Mouse (Mus musculus) CH12.LX (cell line): ENCODE data around the gene Zfp663. TPM values are rescaled to one million over a fixed set of nuclear protein-coding genes. Genes with fewer than 3 reads are reported as not detected.
A peak's percentile ranks its signal among the peaks of the same experiment; 100 is the strongest.

Experiments used
- DNase-seq: peaks from one replicate; pipeline ENCODE4 v3.0.0-alpha.2; 2013; ENCODE audit errors: extremely low read depth
- H3K27ac ChIP-seq: 2 replicates; pipeline ENCODE4 v1.5.1; 2012; ENCODE audit warnings: low read depth, mild to moderate bottlenecking, control low read depth, moderate library complexity; ENCODE audit not compliant: insufficient read depth
- H3K27me3 ChIP-seq: replicated peaks from 2 replicates; pipeline ENCODE3; 2012; ENCODE audit warnings: inconsistent platforms
- H3K36me3 ChIP-seq, 2 experiments: replicated peaks in 1 of 2; 2 replicates each; pipeline versions ENCODE3 to v1.6.1; 2012; ENCODE audit warnings: inconsistent platforms in 1 of 2, low read length in 1 of 2, mild to moderate bottlenecking in 1 of 2, mixed read lengths in 1 of 2, moderate library complexity in 1 of 2; ENCODE audit not compliant: control insufficient read depth in 1 of 2, insufficient read depth in 1 of 2
- H3K4me1 ChIP-seq, 2 experiments: 2 replicates each; pipeline ENCODE4 v1.6.1; 2012; ENCODE audit warnings: inconsistent platforms in 1 of 2, moderate library complexity in 1 of 2; ENCODE audit not compliant: insufficient read depth in 2 of 2, control insufficient read depth in 1 of 2
- H3K4me2 ChIP-seq: 2 replicates; pipeline ENCODE4 v1.6.1; 2012; ENCODE audit warnings: low read depth, mild to moderate bottlenecking, control low read depth; ENCODE audit not compliant: poor library complexity, insufficient read depth, severe bottlenecking
- H3K4me3 ChIP-seq, 3 experiments: fragments of 150-350 bp in 1 of 3; sonication (generic) in 1 of 3; replicated peaks in 1 of 3; 2 replicates each; pipeline versions ENCODE3 to v1.5.1; 2011 to 2012; ENCODE audit warnings: low read depth in 2 of 3, low read length in 2 of 3, mild to moderate bottlenecking in 2 of 3, moderate library complexity in 2 of 3, control low read depth in 1 of 3, improper control_type of control experiment in 1 of 3, inconsistent platforms in 1 of 3, mixed read lengths in 1 of 3; ENCODE audit not compliant: poor library complexity in 1 of 3
- H3K79me2 ChIP-seq: replicated peaks from 2 replicates; pipeline ENCODE4 v1.6.1; 2012; ENCODE audit warnings: mild to moderate bottlenecking, moderate library complexity; ENCODE audit not compliant: control insufficient read depth, poor library complexity, insufficient read depth, severe bottlenecking; ENCODE audit errors: extremely low read depth
- H3K9ac ChIP-seq: 2 replicates; pipeline ENCODE4 v1.6.1; 2012; ENCODE audit warnings: low read depth, mild to moderate bottlenecking, control low read depth, moderate library complexity; ENCODE audit not compliant: insufficient read depth
- H3K9me3 ChIP-seq: replicated peaks from 2 replicates; pipeline ENCODE3; 2012; ENCODE audit warnings: low read length, inconsistent platforms, mixed read lengths
- BHLHE40 ChIP-seq: IDR thresholded peaks from 2 replicates; pipeline ENCODE4 v1.6.1; 2011; ENCODE audit warnings: mild to moderate bottlenecking, low read depth, low read length, improper control_type of control experiment
- CTCF ChIP-seq, 2 experiments: IDR thresholded peaks in 1 of 2; conservative IDR thresholded peaks in 1 of 2; 2 replicates each; pipeline ENCODE4 v1.5.1; 2011 to 2012; ENCODE audit warnings: low read depth in 2 of 2, low read length in 2 of 2, improper control_type of control experiment in 1 of 2, inconsistent platforms in 1 of 2, mild to moderate bottlenecking in 1 of 2, moderate library complexity in 1 of 2
- E2F4 ChIP-seq: IDR thresholded peaks from 2 replicates; pipeline ENCODE4 v1.6.1; 2011; ENCODE audit warnings: low read depth, low read length, improper control_type of control experiment; ENCODE audit not compliant: insufficient replicate concordance
- GABPA ChIP-seq: IDR thresholded peaks from 2 replicates; pipeline ENCODE4 v1.6.1; 2012; ENCODE audit warnings: low read depth, low read length, improper control_type of control experiment, inconsistent platforms; ENCODE audit not compliant: insufficient replicate concordance
- MAX ChIP-seq: IDR thresholded peaks from 2 replicates; pipeline ENCODE4 v1.6.1; 2011; ENCODE audit warnings: low read length, improper control_type of control experiment
- RAD21 ChIP-seq: IDR thresholded peaks from 2 replicates; pipeline ENCODE4 v1.6.1; 2011; ENCODE audit warnings: low read depth, mild to moderate bottlenecking, low read length, improper control_type of control experiment, moderate library complexity
- SIN3A ChIP-seq: IDR thresholded peaks from 2 replicates; pipeline ENCODE4 v1.6.1; 2012; ENCODE audit warnings: low read length, improper control_type of control experiment, inconsistent platforms
- ZNF384 ChIP-seq: IDR thresholded peaks from 2 replicates; pipeline ENCODE4 v1.6.1; 2012; ENCODE audit warnings: low read depth, low read length, improper control_type of control experiment, inconsistent platforms
- dilution Hi-C: fragments of 300-500 bp; cut with MboI; formaldehyde crosslinking; loops from 2 replicates; pipeline ENCODE4 v1.14.3; 2020; ENCODE audit warnings: low sequenced_read_pairs; ENCODE audit not compliant: extremely low pct_unique_long_range_greater_than_20kb, extremely low pct_ligation_motif_present
- in situ Hi-C: fragments of 300-500 bp; cut with MboI; formaldehyde crosslinking; loops from 3 replicates; pipeline ENCODE4 v1.14.3; 2019; ENCODE audit warnings: low sequenced_read_pairs, low pct_ligation_motif_present, low pct_unique_long_range_greater_than_20kb, mixed read lengths
- polyA plus RNA-seq: library from polyadenylated mRNA; unstranded; fragments of >175 nt; gene quantifications from 2 replicates; pipeline ENCODE4 v1.2.1, GENCODE M21; 2012; ENCODE audit warnings: low read depth; ENCODE audit not compliant: insufficient read length
- total RNA-seq, 2 experiments: library from RNA; depleted of rRNA; stranded (reverse); fragments of 300-350 nt in 1 of 2; fragments of >200 nt in 1 of 2; gene quantifications; 2 replicates each; pipeline ENCODE4 v1.2.3; 2012 to 2014

The Zfp663 gene
- total and polyA plus RNA-seq, 3 experiments = not detected

GRCm38 (mm10) chr2:165351828-165352513 is 16.6 kb downstream of the Zfp663 start:
- TF ChIP-seq MAX (no peak), ZNF384 (no peak), E2F4 (no peak), SIN3A (no peak)
- Histone ChIP-seq H3K79me2 (no peaks in the 10 kb centered on the region), H3K4me2 (no peak overlapping the region), H3K9ac (no peak overlapping the region), H3K4me3 (no peak overlapping the region), H3K9me3 (peaks cover 45% of the 10 kb centered on the region), H3K36me3 (no peaks in the 10 kb centered on the region), H3K27ac (no peak overlapping the region), H3K4me1 (no peaks in the 10 kb centered on the region), H3K27me3 (peaks cover 23% of the 10 kb centered on the region)
- dilution Hi-C loops (no loop called here), in situ Hi-C loops (no loop called here)
- DNase-seq = no peak

DNA sequence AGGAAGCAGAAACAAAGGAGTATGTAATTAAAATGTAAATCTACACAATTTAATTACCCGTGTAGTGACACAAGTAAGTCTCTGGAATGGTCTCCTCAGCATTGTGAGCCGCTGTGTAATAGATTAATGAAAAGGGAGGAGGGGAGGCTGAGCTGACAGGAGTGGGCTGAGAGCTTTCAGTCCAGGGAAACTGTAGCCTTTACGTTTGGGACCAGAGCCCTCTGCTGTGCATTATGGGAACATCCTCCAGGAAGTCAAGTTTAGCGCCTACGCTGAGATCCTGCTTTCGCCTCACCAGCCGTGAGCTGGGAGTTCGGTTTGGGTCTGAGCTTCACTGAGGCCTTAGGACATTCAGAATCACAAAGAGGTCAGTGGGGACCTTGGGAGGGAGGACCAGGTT is 19.1 kb downstream of the Zfp663 start:
- dilution Hi-C loops (no loop called here), in situ Hi-C loops (loop anchor here (10.0 kb wide), 1 partner anchor 55 kb away; no protein-coding TSS in a partner anchor)
- H3K4me1 ChIP-seq = no peaks in the 10 kb centered on the region; a peak in 1 of 4 replicates
- no peak overlapping the region for H3K27ac ChIP-seq
- peaks cover 42% of the 10 kb centered on the region for H3K9me3 ChIP-seq
- no peak overlapping the region for H3K4me3 ChIP-seq
- H3K27me3 ChIP-seq = peaks cover 23% of the 10 kb centered on the region
- H3K36me3 ChIP-seq = no peaks in the 10 kb centered on the region
- no peak overlapping the region for H3K9ac ChIP-seq
- no peaks in the 10 kb centered on the region for H3K79me2 ChIP-seq
- DNase-seq = no peak
- no peak overlapping the region for H3K4me2 ChIP-seq
- peak in 1 of 2 experiments; percentile 13; a peak in 1 of 4 replicates for TF ChIP-seq CTCF (conservative IDR thresholded peaks at IDR 0.05 in 1 of 2, IDR thresholded peaks at IDR 0.05 in 1 of 2; ENCODE audit: low read depth in 2 of 2, low read length in 2 of 2)
- no peak; the same call in none of the 2 replicates for TF ChIP-seq RAD21
- TF ChIP-seq, all 38 proteins: peak for 1

DNA sequence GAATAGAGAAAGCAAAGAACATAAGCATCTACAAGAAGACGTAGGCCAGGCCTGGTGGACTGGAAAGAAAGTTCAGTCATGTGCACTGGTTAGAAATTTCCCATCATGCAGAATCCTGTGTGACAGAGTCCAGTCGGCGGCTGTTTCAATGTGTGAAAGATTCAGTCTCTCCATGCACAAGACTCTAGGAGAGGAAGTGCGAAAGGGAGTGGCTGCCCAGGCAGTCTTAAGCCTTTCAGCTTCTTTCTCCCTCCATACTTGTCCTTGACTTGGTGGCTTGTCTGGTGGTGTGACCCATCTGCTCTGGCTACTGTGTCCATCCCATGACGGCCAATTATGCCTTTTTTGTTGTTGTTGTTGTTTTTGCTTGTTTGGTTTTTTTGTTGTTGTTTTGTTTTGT is 22.3 kb downstream of the Zfp663 start:
- Histone ChIP-seq H3K4me3 (no peak overlapping the region), H3K79me2 (no peaks in the 10 kb centered on the region), H3K9me3 (peaks cover 14% of the 10 kb centered on the region), H3K27me3 (peaks cover 30% of the 10 kb centered on the region), H3K9ac (no peak overlapping the region), H3K4me1 (no peaks in the 10 kb centered on the region; a peak in 1 of 4 replicates), H3K4me2 (no peak overlapping the region), H3K36me3 (no peaks in the 10 kb centered on the region), H3K27ac (no peak overlapping the region)
- dilution Hi-C loops = no loop called here
- TF ChIP-seq GABPA = no peak
- TF ChIP-seq BHLHE40 = peak; percentile 14; the same call in 1 of the 2 replicates
- in situ Hi-C loops = loop anchor here (10.0 kb wide), 1 partner anchor 51 kb away; no protein-coding TSS in a partner anchor
- DNase-seq = no peak
